Mouse (Mus musculus) adrenal gland, adult 10 weeks (tissue): ENCODE measurements around the gene Hesx1. TPM values are rescaled to one million over a fixed set of nuclear protein-coding genes. Genes with fewer than 3 reads are reported as not detected.

Source experiments
- polyA plus RNA-seq: library from polyadenylated mRNA; stranded (reverse); fragments of 350-450 nt; fragmentation: Illumina TruSeq; extraction: RNeasy Lipid Tissue Mini Kit (QIAGEN cat#74804); gene quantifications from one replicate; pipeline ENCODE4 v1.2.3, GENCODE M21; 2014; ENCODE audit warnings: low read depth, low replicate concordance

Gene Hesx1
- polyA plus RNA-seq = not detected

DNA sequence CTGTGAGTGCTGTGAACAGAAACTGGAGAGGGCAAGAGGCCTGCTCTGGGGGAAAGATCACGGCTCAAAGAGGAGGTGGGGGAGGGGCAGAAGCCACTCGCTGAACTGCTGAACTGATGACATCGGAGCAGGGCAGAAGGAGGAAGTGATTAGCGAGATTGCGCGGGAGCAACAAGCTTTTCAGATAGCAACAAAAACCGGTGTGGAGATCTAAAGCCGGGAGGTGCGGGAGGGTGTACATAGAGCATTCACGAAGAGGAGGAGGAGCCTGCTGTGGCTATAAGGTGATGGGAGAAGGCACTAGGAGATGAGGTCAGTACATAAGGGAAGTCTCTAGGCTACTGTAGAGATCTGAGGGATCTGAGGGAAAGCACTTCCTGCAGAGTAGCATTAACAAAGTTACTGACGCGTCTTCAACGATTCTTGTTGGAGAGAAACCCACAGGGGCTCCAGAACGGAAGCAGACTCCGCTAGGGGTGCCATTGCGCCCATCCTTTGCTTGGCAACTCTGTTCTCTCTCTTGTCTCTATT lies at the start of gene Hesx1:
Gene Hesx1 (plus strand): TSS at position 206 of the 531 bp plus-strand sequence.

DNA sequence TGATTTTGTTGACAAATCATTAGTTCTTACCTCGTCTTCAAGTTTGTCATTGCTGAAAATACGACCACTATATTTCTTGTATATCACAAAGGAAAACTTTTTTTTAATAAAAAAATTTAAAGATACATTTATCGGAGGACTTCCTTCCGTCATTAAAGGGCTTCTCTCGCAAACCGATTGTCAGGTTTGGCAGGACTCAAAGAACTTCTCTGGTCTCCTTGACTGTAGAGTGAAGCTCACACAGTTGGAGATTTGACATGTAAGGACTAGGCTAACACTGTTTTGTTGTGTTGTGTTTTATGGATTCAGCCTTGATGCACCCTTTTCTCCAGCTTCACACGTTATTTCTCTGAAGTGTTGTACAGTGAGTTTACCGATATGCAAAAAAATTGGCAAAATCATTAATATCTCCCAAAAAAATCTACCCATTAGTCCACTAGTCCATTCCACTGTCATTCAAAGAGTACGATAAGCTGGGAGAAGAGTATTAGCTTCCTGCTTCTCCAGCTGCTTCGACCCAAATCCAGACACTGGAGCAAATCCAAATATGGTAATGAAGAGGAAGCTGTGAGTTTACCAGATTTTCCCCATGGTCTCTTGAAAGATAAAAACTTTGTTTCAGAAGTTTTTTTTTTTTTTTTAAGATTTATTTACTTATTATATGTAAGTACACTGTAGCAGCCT lies 23.0 kb upstream of the Hesx1 start, which contains the start of gene Appl1:
Gene Appl1 (minus strand): TSS at position 127 of the 684 bp plus-strand sequence.

DNA sequence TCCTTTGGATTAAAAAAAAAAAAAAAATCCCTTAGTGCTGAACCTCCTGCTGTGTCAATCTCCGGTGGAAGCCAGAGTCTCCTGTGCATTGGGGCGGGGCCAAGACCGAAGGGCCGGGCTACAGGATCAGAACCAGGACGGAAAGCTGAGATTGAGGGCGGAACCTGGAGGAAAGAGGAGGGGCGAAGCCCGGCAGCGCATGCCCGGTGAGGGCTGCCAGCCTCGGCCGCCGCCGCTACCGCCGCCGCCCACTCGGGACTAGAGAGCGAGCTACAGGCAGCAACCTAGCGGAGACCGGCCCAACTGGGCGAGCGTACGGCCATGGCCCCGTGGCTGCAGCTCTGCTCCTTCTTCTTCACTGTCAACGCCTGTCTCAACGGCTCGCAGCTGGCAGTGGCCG lies 44.6 kb downstream of the Hesx1 start, which contains the start of gene Il17rd:
Gene Il17rd (plus strand): TSS at position 159 of the 400 bp plus-strand sequence.

Other genes starting within 250 kb of the Hesx1 start
- gene Asb14, start 99.9 kb upstream of the Hesx1 start, polyA plus RNA-seq = 1.4 TPM
- gene Appl1, start 23.2 kb upstream of the Hesx1 start, polyA plus RNA-seq = 143 TPM
- 3.0 TPM for gene Il17rd, start 44.5 kb downstream of the Hesx1 start, polyA plus RNA-seq
- 79.2 TPM for gene Arhgef3, start 120.5 kb downstream of the Hesx1 start, polyA plus RNA-seq